9 mouse cellular contexts compared by ENCODE assay signal in genomic region chr2:165496251-165496650, GRCm38 (mm10). TPM values are rescaled to one million over a fixed set of nuclear protein-coding genes. Genes with fewer than 3 reads are reported as not detected.
DNase-seq lines count a peak whose midpoint lies in the region; ATAC-seq lines count a peak whose summit lies in the region.
"Had no signal": no experiment of that assay in that cellular context is flagged by ENCODE, and none has a peak within 500 bp of the region (broad histone marks: within the 10 kb centered on the region; RNA-seq: fewer than 3 reads in every experiment).

No protein-coding gene starts in this region.

- no peaks in the 10 kb centered on the region for H3K36me3 ChIP-seq in midbrain, embryonic 14.5 days (ENCODE audit: control insufficient read depth, insufficient read depth, low read length)
- H3K36me3 ChIP-seq in midbrain, embryonic 13.5 days, result no peaks in the 10 kb centered on the region
- no peaks in the 10 kb centered on the region for H3K36me3 ChIP-seq in neural tube, embryonic 11.5 days (ENCODE audit: control insufficient read depth, insufficient read depth, low read length)
- H3K36me3 ChIP-seq: neural tube, embryonic 12.5 days had no signal

- peak; percentile 51 to 65 for DNase-seq in frontal cortex, postnatal 25 days (ENCODE audit: low spot score in 2 of 2)
- DNase-seq in midbrain, embryonic 14.5 days, result peak; percentile 41
- peak; percentile 43 to 66 for DNase-seq in adrenal gland, postnatal 36 days
- peak; percentile 63 to 70 for DNase-seq in kidney, postnatal 25 days
- peak; percentile 37 for DNase-seq in neural tube, embryonic 11.5 days (ENCODE audit: low spot score)
- DNase-seq in thymus, postnatal 4 days, result peak; percentile 88

- H3K27ac ChIP-seq in midbrain, embryonic 14.5 days (replicated peaks; ENCODE audit: low read depth, low read length), result no peak overlapping the region
- H3K27ac ChIP-seq in midbrain, embryonic 13.5 days, result no peak overlapping the region
- H3K27ac ChIP-seq in neural tube, embryonic 11.5 days (ENCODE audit: low read depth, low read length), result no peak overlapping the region
- H3K27ac ChIP-seq: neural tube, embryonic 12.5 days had no signal

- H3K4me2 ChIP-seq in midbrain, embryonic 14.5 days (ENCODE audit: low read length), result no peak overlapping the region
- H3K4me2 ChIP-seq in midbrain, embryonic 13.5 days (replicated peaks), result no peak overlapping the region
- no peak overlapping the region for H3K4me2 ChIP-seq in neural tube, embryonic 11.5 days (ENCODE audit: low read depth)
- H3K4me2 ChIP-seq: neural tube, embryonic 12.5 days had no signal

- H3K4me1 ChIP-seq in midbrain, embryonic 14.5 days (ENCODE audit: control insufficient read depth, insufficient read depth, low read length), result peaks cover 19% of the 10 kb centered on the region
- peaks cover 27% of the 10 kb centered on the region for H3K4me1 ChIP-seq in midbrain, embryonic 13.5 days (replicated peaks)
- H3K4me1 ChIP-seq in neural tube, embryonic 11.5 days (ENCODE audit: control insufficient read depth, insufficient read depth, low read length), result 0 out of 2 replicates have a peak, but pooled peaks cover 3% of the 10 kb centered on the region

- no peak overlapping the region for H3K4me3 ChIP-seq in midbrain, embryonic 14.5 days (replicated peaks; ENCODE audit: low read depth, low read length)
- no peak overlapping the region for H3K4me3 ChIP-seq in midbrain, embryonic 13.5 days (replicated peaks)
- no peak overlapping the region for H3K4me3 ChIP-seq in neural tube, embryonic 11.5 days (ENCODE audit: low read depth, low read length)
- H3K4me3 ChIP-seq: neural tube, embryonic 12.5 days had no signal

- ATAC-seq in frontal cortex, adult (ENCODE audit: low TSS enrichment), result no peak
- no peak for ATAC-seq in midbrain, embryonic 14.5 days (ENCODE audit: low FRiP score, low TSS enrichment)
- ATAC-seq in midbrain, embryonic 13.5 days, result no peak
- no peak for ATAC-seq in neural tube, embryonic 11.5 days (ENCODE audit: insufficient read depth, low FRiP score, low TSS enrichment)

- no peak overlapping the region for H3K9ac ChIP-seq in midbrain, embryonic 14.5 days (replicated peaks; ENCODE audit: low read length)
- no peak overlapping the region for H3K9ac ChIP-seq in midbrain, embryonic 13.5 days (replicated peaks)
- H3K9ac ChIP-seq in neural tube, embryonic 11.5 days (ENCODE audit: low read length), result no peak overlapping the region
- H3K9ac ChIP-seq: neural tube, embryonic 12.5 days had no signal

- no peaks in the 10 kb centered on the region for H3K27me3 ChIP-seq in midbrain, embryonic 14.5 days (ENCODE audit: control insufficient read depth, insufficient read depth, low read length)
- H3K27me3 ChIP-seq in midbrain, embryonic 13.5 days, result no peaks in the 10 kb centered on the region
- H3K27me3 ChIP-seq in neural tube, embryonic 11.5 days (ENCODE audit: control insufficient read depth, insufficient read depth, low read length), result no peaks in the 10 kb centered on the region
- H3K27me3 ChIP-seq: neural tube, embryonic 12.5 days had no signal

- no peaks in the 10 kb centered on the region for H3K9me3 ChIP-seq in midbrain, embryonic 14.5 days (ENCODE audit: control insufficient read depth, low read length)
- H3K9me3 ChIP-seq in midbrain, embryonic 13.5 days, result 0 out of 2 replicates have a peak, but pooled peaks cover 4% of the 10 kb centered on the region
- H3K9me3 ChIP-seq in neural tube, embryonic 11.5 days (ENCODE audit: control insufficient read depth, low read length), result no peaks in the 10 kb centered on the region
- H3K9me3 ChIP-seq: neural tube, embryonic 12.5 days had no signal

RNA-seq across cellular contexts. Expression of gene Trp53rka, which starts 3.1 kb away (rescaled TPM):
- 42.8 and 44.9 TPM in 2 replicates for polyA plus RNA-seq in midbrain, embryonic 14.5 days (2014; fragmentation: Nextera tagmentation; extraction: Ambion mirVana)
- polyA plus RNA-seq in midbrain, embryonic 13.5 days (2015; fragmentation: Nextera tagmentation; extraction: Ambion mirVana), result 44.2 and 47.8 TPM in 2 replicates
- total RNA-seq in adrenal gland, postnatal 36 days (2021), result 10 to 100 TPM; 13.1 to 15.8 TPM
- polyA plus RNA-seq in neural tube, embryonic 11.5 days (2014; fragmentation: Nextera tagmentation; extraction: Ambion mirVana), result 48.4 and 52.9 TPM in 2 replicates

RNA-seq across cellular contexts. Expression of gene Slc2a10, which starts 7.3 kb away (rescaled TPM):
- 0.94 and 1.8 TPM in 2 replicates for polyA plus RNA-seq in midbrain, embryonic 14.5 days (2014; fragmentation: Nextera tagmentation; extraction: Ambion mirVana)
- polyA plus RNA-seq in midbrain, embryonic 13.5 days (2015; fragmentation: Nextera tagmentation; extraction: Ambion mirVana), result 2.4 and 2.6 TPM in 2 replicates
- total RNA-seq in adrenal gland, postnatal 36 days (2021), result 1 to 10 TPM; 1.1 to 1.4 TPM
- 3.0 and 3.6 TPM in 2 replicates for polyA plus RNA-seq in neural tube, embryonic 11.5 days (2014; fragmentation: Nextera tagmentation; extraction: Ambion mirVana)

RNA-seq across cellular contexts. Expression of gene Slc13a3, which starts 23.2 kb away (rescaled TPM):
- 3.9 and 5.5 TPM in 2 replicates for polyA plus RNA-seq in midbrain, embryonic 14.5 days (2014; fragmentation: Nextera tagmentation; extraction: Ambion mirVana)
- polyA plus RNA-seq in midbrain, embryonic 13.5 days (2015; fragmentation: Nextera tagmentation; extraction: Ambion mirVana), result 3.4 TPM in 2 replicates
- 1 to 10 TPM in 1 of 2 experiments, under 1 TPM in 1; 0.72 to 1.3 TPM for total RNA-seq in adrenal gland, postnatal 36 days (2021)
- 0.23 and 0.24 TPM in 2 replicates for polyA plus RNA-seq in neural tube, embryonic 11.5 days (2014; fragmentation: Nextera tagmentation; extraction: Ambion mirVana)

Comparison
In these comparisons a context has a peak if more than half of its experiments do, and no peak if none do; other contexts are left out.
1. DNase-seq: peak in every context shown above with its lines; median percentile 88 in thymus, postnatal 4 days; 66 in kidney, postnatal 25 days; 58 in frontal cortex, postnatal 25 days; 54 in adrenal gland, postnatal 36 days; 41 in midbrain, embryonic 14.5 days; 37 in neural tube, embryonic 11.5 days.